Mouse (Mus musculus) right cerebral cortex, adult 18-20 months (tissue): Measurements from ENCODE around the gene D430041D05Rik.
"Not testable (repeated sequence)": the region's sequence is repeated elsewhere in the genome, so short reads cannot be mapped to it uniquely, and the experiment has no call there.

ENCODE experiments used
- DNase-seq: peaks from one replicate; pipeline ENCODE4 v3.0.0; 2022; ENCODE audit warnings: mixed read lengths

Gene D430041D05Rik

GRCm38 (mm10) chr2:104147910-104148561 is 262.8 kb downstream of the D430041D05Rik start:
- no peak for DNase-seq

DNA sequence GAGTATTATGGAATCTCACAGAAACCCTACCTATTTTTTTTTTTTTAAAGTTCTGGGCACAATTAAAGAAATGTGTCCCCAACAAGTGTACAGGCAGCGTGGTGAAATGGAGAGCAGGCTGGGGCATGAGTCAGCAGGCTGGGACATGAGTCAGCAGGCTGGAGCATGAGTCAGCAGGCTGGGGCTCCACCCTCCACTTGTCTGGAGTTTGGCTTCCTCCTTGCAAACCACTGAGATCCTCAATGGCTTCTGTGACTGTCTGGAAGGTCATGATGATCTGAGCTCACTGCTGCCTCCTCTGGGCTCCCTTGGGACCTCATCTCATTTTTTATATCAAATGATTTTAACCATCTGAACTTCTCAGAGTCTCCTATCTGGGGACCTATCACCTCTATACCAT is 264.8 kb downstream of the D430041D05Rik start:
- peak; percentile 61 for DNase-seq

- no peak for DNase-seq
Observed at GRCm38 (mm10) chr2:104144004-104144403, 266.8 kb downstream of the D430041D05Rik start.

GRCm38 (mm10) chr2:104142140-104142539 is 268.7 kb downstream of the D430041D05Rik start:
- no peak for DNase-seq

GRCm38 (mm10) chr2:104135920-104136319 is 274.9 kb downstream of the D430041D05Rik start:
- DNase-seq, result no peak

GRCm38 (mm10) chr2:104134150-104135056 is 276.4 kb downstream of the D430041D05Rik start:
- DNase-seq, result peak; percentile 74

DNA sequence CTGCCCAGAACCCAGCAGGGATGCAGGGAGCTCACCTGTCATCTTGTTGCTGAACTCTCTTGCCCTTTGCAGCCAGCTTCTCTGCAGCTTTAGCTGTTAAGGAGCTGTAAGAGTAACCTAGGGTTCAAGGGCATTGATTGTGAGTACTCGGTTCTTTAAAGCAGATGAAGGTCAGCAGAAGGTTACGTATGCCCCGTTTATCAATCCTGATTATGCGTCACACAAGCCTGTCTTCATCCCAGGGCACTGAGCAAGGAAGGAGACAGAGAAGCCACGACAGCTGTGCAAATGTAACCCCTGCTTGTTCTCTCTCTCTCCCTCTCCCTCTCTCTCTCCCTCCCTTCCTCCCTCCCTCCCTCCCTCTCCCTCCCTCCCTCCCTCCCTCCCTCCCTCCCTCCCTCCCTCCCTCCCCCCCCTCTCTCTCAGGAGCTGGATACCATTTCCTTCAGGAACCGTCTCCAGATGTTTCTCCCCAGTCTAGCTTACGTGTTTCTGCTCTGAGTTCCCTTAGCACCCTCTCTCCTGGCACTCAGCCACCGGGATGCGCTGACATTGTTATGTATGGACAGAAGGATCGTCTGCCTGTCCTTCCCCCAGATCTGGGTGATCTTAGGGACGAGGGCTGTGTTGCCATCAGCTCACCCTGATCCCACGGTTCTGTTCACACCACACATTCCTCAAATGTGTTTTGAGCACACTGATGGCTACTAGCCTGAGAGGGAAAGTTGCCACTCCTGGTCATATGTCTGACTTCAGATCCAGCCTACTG is 277.6 kb downstream of the D430041D05Rik start:
- DNase-seq, result no peak

- no peak for DNase-seq
Observed at GRCm38 (mm10) chr2:104132266-104132859, 278.4 kb downstream of the D430041D05Rik start.

GRCm38 (mm10) chr2:104130969-104131368 is 279.8 kb downstream of the D430041D05Rik start:
- no peak for DNase-seq

DNA sequence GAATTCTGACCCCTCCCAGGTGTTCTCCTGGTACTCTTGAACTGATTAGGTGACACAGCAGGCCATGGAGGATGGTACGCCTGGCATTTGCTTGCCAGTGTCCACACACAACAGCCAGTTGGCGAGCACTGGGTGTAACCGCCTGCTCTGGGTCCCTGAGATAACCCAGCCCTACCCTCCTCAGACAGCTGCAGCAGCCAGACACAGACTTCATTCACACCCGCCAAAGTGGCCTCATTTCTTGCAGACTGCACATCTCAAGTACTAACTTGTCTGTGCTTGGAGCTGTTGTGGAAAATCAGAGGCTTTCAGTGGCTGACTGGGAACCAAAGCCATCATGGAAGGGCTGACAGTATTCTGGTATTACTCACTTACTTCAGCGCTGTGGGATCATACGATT is 280.6 kb downstream of the D430041D05Rik start:
- peak; percentile 28 for DNase-seq

- no peak for DNase-seq
Observed at GRCm38 (mm10) chr2:104128803-104129531, 281.8 kb downstream of the D430041D05Rik start.

GRCm38 (mm10) chr2:104124071-104124470 is 286.7 kb downstream of the D430041D05Rik start:
- DNase-seq, result no peak

DNA sequence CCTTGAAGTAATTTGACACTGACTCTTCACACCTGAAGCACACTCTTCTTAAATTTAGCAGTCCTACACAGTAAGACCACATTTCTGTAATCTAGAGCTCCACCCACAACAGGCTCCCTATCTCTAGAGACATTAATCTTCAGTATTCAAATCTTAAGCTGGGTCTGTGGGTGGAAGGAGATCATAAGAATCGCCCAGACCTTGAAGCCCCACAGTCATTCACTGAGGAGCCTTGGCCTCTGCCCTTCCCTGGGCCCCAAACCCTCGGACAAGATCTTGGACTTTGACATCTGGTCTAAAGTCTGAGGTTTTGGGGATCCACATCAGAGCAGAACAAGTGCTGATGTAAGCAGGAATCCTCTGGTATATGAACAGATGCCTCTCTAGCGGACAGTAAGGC is 287.3 kb downstream of the D430041D05Rik start:
- DNase-seq, result no peak

GRCm38 (mm10) chr2:104122505-104123378 is 288.1 kb downstream of the D430041D05Rik start, which contains the start of gene A930018P22Rik:
A930018P22Rik (plus strand) TSS chr2:104122769.
- peak; percentile 92 for DNase-seq

DNA sequence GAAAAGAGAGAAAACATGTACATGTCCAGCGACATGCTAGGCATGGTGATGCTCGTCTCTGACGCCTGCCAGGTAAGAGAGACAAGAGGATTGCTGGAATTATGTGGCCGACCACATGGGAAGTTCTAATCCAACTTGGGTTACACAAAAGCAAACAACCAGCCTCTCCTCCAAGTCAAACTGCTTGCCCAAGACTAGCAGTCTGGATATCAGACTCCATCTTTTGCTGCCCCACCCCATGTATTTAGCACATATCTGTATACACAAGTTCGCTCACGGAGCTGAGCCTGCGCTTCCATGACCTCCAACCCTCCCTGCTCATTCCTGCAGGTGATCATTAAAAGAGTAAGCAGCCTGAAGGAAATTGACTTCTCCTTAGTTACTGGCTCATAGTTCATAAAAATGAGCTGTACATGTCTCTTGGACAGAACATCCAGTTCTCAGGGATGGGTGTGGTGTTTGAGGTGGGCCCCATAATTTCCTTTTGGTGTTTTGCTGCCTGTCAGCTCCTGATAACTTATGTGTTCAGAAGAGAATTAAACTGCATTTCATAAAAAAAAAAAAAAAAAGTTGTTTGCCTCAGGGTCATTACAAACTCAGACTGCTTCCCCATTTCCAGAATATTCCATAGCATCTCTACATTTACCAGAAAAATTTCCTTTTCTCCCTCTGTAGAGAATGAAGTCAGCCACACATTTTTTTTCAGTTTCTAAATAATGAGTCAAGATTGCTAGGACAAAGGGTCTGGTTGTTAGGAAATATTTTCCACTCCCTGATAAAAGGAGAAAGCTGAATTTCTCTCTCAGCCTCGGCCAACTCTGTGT is 288.9 kb downstream of the D430041D05Rik start:
- DNase-seq, result no peak

DNA sequence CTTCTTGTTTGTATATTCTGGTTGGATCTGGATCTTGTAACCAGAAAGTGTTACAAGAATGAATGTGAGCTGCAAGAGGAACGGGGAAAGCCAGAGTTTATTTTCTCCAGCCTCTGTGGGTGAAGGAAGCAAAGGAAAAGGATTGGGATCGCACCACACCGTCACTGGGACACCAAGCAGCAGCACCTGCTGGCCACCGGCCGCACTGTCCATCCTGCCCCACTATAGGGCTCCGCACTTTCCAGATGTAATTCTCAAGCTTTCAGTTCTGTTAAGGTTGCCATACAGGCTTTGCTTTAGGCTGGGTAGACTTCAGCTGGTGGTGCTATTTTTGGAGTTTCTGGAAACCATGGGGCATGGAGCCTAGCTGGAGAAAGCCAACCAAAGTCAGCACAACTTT is 290.5 kb downstream of the D430041D05Rik start:
- no peak for DNase-seq

- DNase-seq, result no peak
Observed at GRCm38 (mm10) chr2:104119097-104119496, 291.7 kb downstream of the D430041D05Rik start.

DNA sequence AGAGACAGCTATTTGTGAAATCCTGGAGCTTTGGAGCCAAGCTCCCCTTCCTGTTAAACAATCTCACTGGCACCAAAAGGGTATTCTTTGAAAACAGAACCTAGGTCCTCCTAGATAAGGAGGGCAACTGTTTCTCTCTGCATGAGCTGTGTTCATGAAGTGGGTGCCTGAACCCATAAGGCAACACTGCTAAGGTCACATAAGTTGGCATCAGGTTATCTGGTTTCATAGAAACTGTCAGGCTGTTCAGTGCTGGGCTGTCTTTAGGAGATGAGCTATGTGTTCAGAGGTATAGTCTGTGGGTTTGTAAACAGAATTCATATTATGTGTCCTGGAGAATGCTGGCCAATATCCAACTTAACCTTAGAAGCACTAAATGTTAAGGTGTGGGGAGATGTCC is 293.6 kb downstream of the D430041D05Rik start:
- not testable (repeated sequence) for DNase-seq

DNA sequence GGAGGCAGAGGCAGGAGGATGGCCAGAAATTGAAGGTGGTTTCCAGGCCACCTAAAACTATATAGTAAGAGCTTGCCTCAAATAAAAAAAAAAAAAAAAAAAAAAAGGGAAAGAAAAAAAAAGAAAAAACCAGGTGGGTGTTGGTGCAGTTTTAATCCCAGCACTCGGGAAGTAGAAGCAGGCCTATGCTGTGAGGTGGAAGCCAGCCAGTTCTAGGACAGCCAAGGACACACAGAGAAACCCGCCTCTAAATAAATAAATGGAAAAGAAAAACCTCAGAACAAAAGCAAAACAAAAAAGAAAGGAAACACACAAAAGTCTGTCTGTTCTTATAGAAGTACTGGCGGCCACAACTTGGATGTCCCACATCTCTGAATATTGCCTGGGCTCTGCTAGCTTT is 295.9 kb downstream of the D430041D05Rik start:
- no peak for DNase-seq

DNA sequence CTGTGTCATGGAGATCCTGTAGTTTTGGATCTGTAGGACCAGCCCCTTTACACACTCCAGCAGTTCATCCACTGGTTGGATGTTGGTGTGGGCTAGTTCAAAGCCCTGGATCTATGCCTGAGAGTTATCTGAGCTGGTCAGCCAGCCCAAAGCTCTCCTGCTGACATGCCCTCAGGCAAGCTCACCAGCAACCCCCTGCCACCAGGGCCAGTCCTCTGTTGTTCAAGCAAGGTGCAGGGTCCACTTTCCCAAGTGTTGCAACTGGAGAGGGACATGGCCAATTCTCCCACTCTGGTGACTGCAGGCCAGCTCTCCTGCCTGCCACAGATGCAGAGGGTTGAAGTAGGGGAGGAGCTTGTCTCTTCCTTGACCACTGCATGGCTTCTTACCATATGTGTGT is 297.2 kb downstream of the D430041D05Rik start:
- DNase-seq, result not testable (repeated sequence)
